Mouse (Mus musculus) kidney, adult 2 months (tissue): ENCODE data around the gene Ubxn11.
"Not testable (repeated sequence)": the region's sequence is repeated elsewhere in the genome, so short reads cannot be mapped to it uniquely, and the experiment has no call there.

Experiments used
- CTCF ChIP-seq: fragments of 200-500 bp; conservative IDR thresholded peaks from 2 replicates; pipeline ENCODE4 v1.5.1; 2011; ENCODE audit warnings: low read depth, mild to moderate bottlenecking, control low read depth, low read length, moderate library complexity, mixed read lengths; ENCODE audit not compliant: insufficient read depth, insufficient read length
- POLR2A ChIP-seq: fragments of 200-500 bp; IDR thresholded peaks from one replicate; pipeline ENCODE4 v1.6.1; 2011; ENCODE audit warnings: low read depth, low read length, control low read depth

GRCm38 (mm10) chr4:134160071-134160470 is 57.7 kb downstream of the Ubxn11 start:
- not testable (repeated sequence) for TF ChIP-seq POLR2A, CTCF
